Mouse (Mus musculus) ES-E14 (cell line): Measurements from ENCODE around the gene Kifc3.

ENCODE experiments used
- CHD2 ChIP-seq: IDR thresholded peaks from 2 replicates; pipeline ENCODE4 v1.6.1; 2014; ENCODE audit warnings: mild to moderate bottlenecking, low read depth, low read length, inconsistent platforms
- ZC3H11A ChIP-seq: IDR thresholded peaks from 2 replicates; pipeline ENCODE4 v1.6.1; 2012; ENCODE audit warnings: low read depth, mild to moderate bottlenecking, inconsistent platforms, low read length, borderline replicate concordance
- ZNF384 ChIP-seq: IDR thresholded peaks from 2 replicates; pipeline ENCODE4 v1.6.1; 2012; ENCODE audit warnings: low read depth, low read length, inconsistent platforms

DNA sequence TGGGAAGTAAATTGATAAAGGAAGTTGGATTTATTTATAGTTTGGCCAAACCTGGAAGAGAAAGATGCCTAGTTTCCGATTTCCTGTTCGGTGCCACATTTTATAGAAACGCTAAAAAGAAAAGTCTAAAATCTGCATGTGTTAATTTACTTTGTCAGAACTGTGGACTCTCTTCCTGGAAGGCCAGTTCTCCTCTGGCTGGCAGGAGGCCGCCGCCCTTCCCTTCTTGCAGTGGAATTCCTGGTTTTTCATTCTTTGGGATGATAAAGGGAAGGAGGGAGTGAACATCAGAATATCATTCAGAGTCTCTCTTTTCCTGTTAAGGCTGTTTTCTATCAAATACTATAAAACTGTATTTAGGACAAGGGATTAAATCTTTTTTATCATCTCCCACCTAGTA lies 15.0 kb downstream of the Kifc3 start:
- TF ChIP-seq ZC3H11A (no peak), ZNF384 (no peak), CHD2 (no peak)
